Mouse (Mus musculus) neural tube, embryonic 15.5 days (tissue): ENCODE measurements around the gene Slc15a5. TPM values are rescaled to one million over a fixed set of nuclear protein-coding genes. Genes with fewer than 3 reads are reported as not detected.

Source experiments
- ATAC-seq: fragments of 200-750 bp; cut with Nextera tagmentation; 2 replicates; pipeline ENCODE4 v1.8.0; 2017; ENCODE audit warnings: mild to moderate bottlenecking, moderate TSS enrichment, moderate library complexity; ENCODE audit not compliant: low FRiP score
- H3K27ac ChIP-seq: fragments of 300-500 bp; sonication (generic); replicated peaks from 2 replicates; pipeline ENCODE4 v1.5.1; 2015; ENCODE audit warnings: mild to moderate bottlenecking, inconsistent platforms
- H3K27me3 ChIP-seq: fragments of 300-500 bp; sonication (generic); replicated peaks from 2 replicates; pipeline ENCODE4 v1.6.1; 2015; ENCODE audit warnings: inconsistent platforms
- H3K36me3 ChIP-seq: fragments of 300-500 bp; sonication (generic); 2 replicates; pipeline ENCODE4 v1.6.1; 2015; ENCODE audit warnings: inconsistent platforms
- H3K4me1 ChIP-seq: fragments of 300-500 bp; sonication (generic); 2 replicates; pipeline ENCODE4 v1.6.1; 2015; ENCODE audit warnings: inconsistent platforms
- H3K4me2 ChIP-seq: fragments of 300-500 bp; sonication (generic); 2 replicates; pipeline ENCODE4 v1.6.1; 2015; ENCODE audit warnings: inconsistent platforms, mild to moderate bottlenecking, moderate library complexity
- H3K4me3 ChIP-seq: fragments of 300-500 bp; sonication (generic); replicated peaks from 2 replicates; pipeline ENCODE4 v1.5.1; 2015; ENCODE audit warnings: mild to moderate bottlenecking, inconsistent platforms
- H3K9ac ChIP-seq: fragments of 300-500 bp; sonication (generic); replicated peaks from 2 replicates; pipeline ENCODE4 v1.6.1; 2015; ENCODE audit warnings: mild to moderate bottlenecking, inconsistent platforms
- H3K9me3 ChIP-seq: fragments of 300-500 bp; sonication (generic); replicated peaks from 2 replicates; pipeline ENCODE4 v1.6.1; 2016; ENCODE audit warnings: inconsistent platforms
- WGBS: fragments of 180-500 bp; shearing (Covaris S2); methylation state at CpG from one replicate; pipeline ENCODE4 v1.1.7; 2015; ENCODE audit warnings: mixed read lengths; 5-methylcytosine and 5-hydroxymethylcytosine counted together
- polyA plus RNA-seq: library from polyadenylated mRNA; unstranded; fragments of >200 nt; fragmentation: Nextera tagmentation; extraction: Ambion mirVana; gene quantifications from 2 replicates; pipeline ENCODE4 v1.2.1, GENCODE M21; 2015

Slc15a5 gene
- polyA plus RNA-seq, 1 experiment from 2014 or later = 0.15 TPM

DNA sequence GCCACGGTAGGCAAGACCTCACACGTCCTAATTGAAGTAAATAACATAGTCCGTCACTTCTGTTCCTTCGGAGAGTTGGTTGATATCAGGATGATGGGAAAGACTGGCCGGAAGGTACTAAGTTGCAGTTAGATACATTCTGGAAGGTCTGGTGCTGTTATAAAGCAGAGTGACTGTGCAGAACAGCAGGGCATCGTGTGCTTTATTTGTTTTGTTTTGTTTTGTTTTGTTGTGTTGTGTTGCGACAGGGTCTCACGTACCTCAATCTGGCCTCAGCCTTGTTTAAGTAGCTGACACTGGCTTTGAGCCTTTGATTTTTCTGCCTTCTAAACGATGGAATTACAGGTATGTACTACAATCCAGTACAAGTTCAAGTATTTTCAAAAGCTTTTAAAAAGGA, 26.0 kb downstream of the Slc15a5 start:
- no peaks in the 10 kb centered on the region for H3K9me3 ChIP-seq

DNA sequence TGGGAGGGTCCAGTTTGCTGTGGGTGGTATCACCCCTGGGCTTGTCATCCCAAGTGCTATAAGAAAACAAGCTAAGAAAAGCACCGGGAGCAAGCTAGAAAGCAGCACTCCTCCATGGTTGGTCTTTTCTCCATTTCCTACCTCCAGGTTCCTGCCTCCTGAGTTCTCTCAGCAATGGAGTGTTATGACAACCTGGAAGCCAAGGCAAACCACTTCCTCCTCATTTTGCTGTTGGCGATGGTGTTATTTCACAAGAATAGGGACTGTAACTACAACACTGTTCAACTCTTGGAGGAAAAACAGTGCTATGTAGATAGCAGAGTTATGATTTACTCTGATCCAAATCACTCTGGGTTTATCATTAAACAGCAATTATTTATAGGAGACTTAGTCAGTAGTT, 34.4 kb downstream of the Slc15a5 start:
- Histone ChIP-seq H3K27ac (no peak overlapping the region), H3K36me3 (no peaks in the 10 kb centered on the region), H3K9ac (no peak overlapping the region), H3K27me3 (no peaks in the 10 kb centered on the region), H3K4me2 (no peak overlapping the region), H3K4me1 (no peaks in the 10 kb centered on the region), H3K4me3 (no peak overlapping the region), H3K9me3 (no peaks in the 10 kb centered on the region)
- no peak for ATAC-seq
- WGBS = 93% methylated on average over 2 of the region's 2 CpGs

More for the DNA sequence above, 26.0 kb downstream of the Slc15a5 start:
- 90% methylated on average over 9 of the region's 9 CpGs for WGBS
- Histone ChIP-seq H3K4me2 (no peak overlapping the region), H3K9ac (no peak overlapping the region), H3K36me3 (no peaks in the 10 kb centered on the region), H3K4me1 (no peaks in the 10 kb centered on the region), H3K27ac (no peak overlapping the region), H3K4me3 (no peak overlapping the region), H3K27me3 (no peaks in the 10 kb centered on the region)
- ATAC-seq = no peak

- Histone ChIP-seq H3K27me3 (no peaks in the 10 kb centered on the region), H3K27ac (no peak overlapping the region), H3K9ac (no peak overlapping the region), H3K9me3 (no peaks in the 10 kb centered on the region), H3K36me3 (no peaks in the 10 kb centered on the region), H3K4me3 (no peak overlapping the region), H3K4me1 (no peaks in the 10 kb centered on the region), H3K4me2 (no peak overlapping the region)
- ATAC-seq = no peak
- 92% methylated on average over 5 of the region's 5 CpGs for WGBS
Observed at GRCm38 (mm10) chr6:138042891-138043290, 36.8 kb downstream of the Slc15a5 start.

DNA sequence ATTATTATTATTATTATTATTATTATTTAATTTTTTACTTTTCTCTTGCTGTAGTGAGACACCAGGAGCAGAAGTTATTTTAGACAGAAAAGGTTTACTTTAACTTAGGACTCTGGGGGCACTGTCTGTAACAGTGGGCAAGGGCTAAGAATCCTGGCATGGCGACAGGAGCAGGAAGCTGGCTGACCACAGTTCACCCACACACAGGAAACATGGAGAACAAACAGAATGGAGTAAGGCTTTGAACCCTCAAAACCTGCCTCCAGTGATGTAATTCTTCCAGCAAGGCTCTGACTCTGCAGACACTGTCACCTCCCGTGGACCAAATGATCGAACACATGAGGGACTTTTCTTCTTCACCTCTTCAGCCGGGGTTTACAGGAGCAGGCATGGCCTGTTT, 37.9 kb downstream of the Slc15a5 start:
- Histone ChIP-seq H3K4me3 (no peak overlapping the region), H3K27me3 (no peaks in the 10 kb centered on the region), H3K9ac (no peak overlapping the region), H3K9me3 (no peaks in the 10 kb centered on the region; the same call in 1 of the 2 replicates), H3K4me1 (no peaks in the 10 kb centered on the region), H3K4me2 (no peak overlapping the region), H3K27ac (no peak overlapping the region), H3K36me3 (no peaks in the 10 kb centered on the region)
- 88% methylated on average over 4 of the region's 4 CpGs for WGBS
- no peak for ATAC-seq

DNA sequence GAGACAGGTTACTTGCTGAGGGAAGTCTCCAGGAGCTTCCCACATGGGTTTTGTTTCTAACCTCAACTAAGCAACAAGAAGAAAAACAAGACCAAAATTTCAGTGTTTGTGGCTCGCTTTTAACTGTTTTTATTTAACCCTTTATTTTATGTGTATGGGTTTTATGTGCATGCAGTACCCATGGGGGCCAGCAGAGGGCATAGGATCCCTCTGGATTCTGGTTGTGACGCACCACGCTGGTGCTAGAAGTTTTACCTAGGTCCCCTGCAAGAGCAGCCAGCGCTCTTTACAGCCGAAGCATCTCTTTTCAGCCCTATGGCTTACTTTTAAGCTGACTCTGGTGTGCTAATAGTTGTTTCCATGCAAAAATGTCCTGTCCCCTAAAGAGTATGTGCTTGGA, 42.1 kb downstream of the Slc15a5 start:
- no peak overlapping the region for H3K4me3 ChIP-seq
- 87% methylated on average over 5 of the region's 5 CpGs for WGBS
- H3K4me2 ChIP-seq = no peak overlapping the region
- no peak overlapping the region for H3K27ac ChIP-seq
- no peaks in the 10 kb centered on the region; the same call in 1 of the 2 replicates for H3K9me3 ChIP-seq
- H3K4me1 ChIP-seq = no peaks in the 10 kb centered on the region
- H3K27me3 ChIP-seq = no peaks in the 10 kb centered on the region
- H3K9ac ChIP-seq = no peak overlapping the region
- no peaks in the 10 kb centered on the region for H3K36me3 ChIP-seq
- no peak for ATAC-seq

- H3K27me3 ChIP-seq = no peaks in the 10 kb centered on the region
- WGBS = 90% methylated on average over 12 of the region's 12 CpGs
- H3K4me1 ChIP-seq = no peaks in the 10 kb centered on the region
- no peak overlapping the region for H3K4me2 ChIP-seq
- H3K9ac ChIP-seq = no peak overlapping the region
- H3K36me3 ChIP-seq = no peaks in the 10 kb centered on the region
- no peak overlapping the region for H3K27ac ChIP-seq
- ATAC-seq = no peak
- no peaks in the 10 kb centered on the region; the same call in 1 of the 2 replicates for H3K9me3 ChIP-seq
- H3K4me3 ChIP-seq = no peak overlapping the region
Observed at GRCm38 (mm10) chr6:138036891-138037290, 42.8 kb downstream of the Slc15a5 start.

DNA sequence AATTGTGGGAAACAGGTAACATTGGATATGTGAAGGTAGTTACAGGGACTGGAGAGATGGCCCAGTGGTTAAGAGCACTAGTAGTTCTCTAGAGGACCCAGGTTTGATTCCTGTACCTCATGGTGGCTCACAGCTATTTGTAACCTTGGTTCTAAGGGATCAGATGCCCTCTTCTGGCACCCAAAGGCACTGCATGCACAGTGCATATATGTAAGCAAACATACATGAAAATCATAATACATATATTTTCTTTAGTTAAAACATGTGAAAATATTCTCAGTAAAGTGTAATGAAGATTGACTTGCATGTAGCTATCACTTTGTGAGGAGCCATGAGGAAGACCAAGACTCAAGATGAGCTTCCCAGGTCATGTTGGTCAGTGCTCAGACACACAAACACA, 62.8 kb downstream of the Slc15a5 start:
- Histone ChIP-seq H3K4me1 (no peaks in the 10 kb centered on the region), H3K27ac (no peak overlapping the region), H3K4me2 (no peak overlapping the region), H3K36me3 (no peaks in the 10 kb centered on the region), H3K9ac (no peak overlapping the region), H3K4me3 (no peak overlapping the region), H3K9me3 (no peaks in the 10 kb centered on the region), H3K27me3 (no peaks in the 10 kb centered on the region)
- ATAC-seq = no peak

- H3K9me3 ChIP-seq = no peaks in the 10 kb centered on the region
- no peak overlapping the region for H3K4me2 ChIP-seq
- ATAC-seq = no peak
- WGBS = 83% methylated on average over 16 of the region's 16 CpGs
- no peak overlapping the region for H3K4me3 ChIP-seq
- H3K36me3 ChIP-seq = no peaks in the 10 kb centered on the region
- no peaks in the 10 kb centered on the region for H3K27me3 ChIP-seq
- no peak overlapping the region for H3K9ac ChIP-seq
- H3K4me1 ChIP-seq = no peaks in the 10 kb centered on the region
- no peak overlapping the region for H3K27ac ChIP-seq
Observed at GRCm38 (mm10) chr6:138014976-138015674, 64.6 kb downstream of the Slc15a5 start.

- Histone ChIP-seq H3K9ac (no peak overlapping the region), H3K27ac (no peak overlapping the region), H3K4me3 (no peak overlapping the region), H3K4me1 (no peaks in the 10 kb centered on the region), H3K27me3 (no peaks in the 10 kb centered on the region), H3K9me3 (no peaks in the 10 kb centered on the region), H3K4me2 (no peak overlapping the region), H3K36me3 (no peaks in the 10 kb centered on the region)
- no peak for ATAC-seq
- 33% methylated on average over 6 of the region's 6 CpGs for WGBS
Observed at GRCm38 (mm10) chr6:138011955-138012354, 67.8 kb downstream of the Slc15a5 start.

DNA sequence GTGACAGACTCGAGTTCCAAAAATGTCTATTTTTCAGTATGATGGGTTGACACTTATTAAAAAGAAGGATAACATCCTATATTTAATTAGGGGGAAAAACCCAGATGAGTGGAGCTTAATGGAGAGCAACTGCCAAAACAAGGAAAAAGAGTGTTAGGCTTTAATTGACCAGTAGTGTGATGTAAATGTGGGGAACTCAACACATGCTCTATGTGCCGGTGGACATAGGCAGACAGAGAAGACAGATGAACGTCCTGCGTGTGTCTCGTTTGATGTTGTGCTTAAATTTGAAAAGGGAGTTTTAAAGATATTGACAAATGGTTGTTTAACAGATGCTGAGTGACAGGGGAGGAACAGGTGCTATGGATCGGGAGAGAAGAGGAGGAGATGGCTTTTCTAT, 72.0 kb downstream of the Slc15a5 start:
- no peak overlapping the region for H3K4me2 ChIP-seq
- no peak overlapping the region for H3K9ac ChIP-seq

GRCm38 (mm10) chr6:138006525-138007251, 73.0 kb downstream of the Slc15a5 start:
- H3K27ac ChIP-seq = no peak overlapping the region
- H3K36me3 ChIP-seq = no peaks in the 10 kb centered on the region
- ATAC-seq = no peak
- no peak overlapping the region for H3K9ac ChIP-seq
- H3K9me3 ChIP-seq = no peaks in the 10 kb centered on the region
- H3K27me3 ChIP-seq = no peaks in the 10 kb centered on the region
- 80% methylated on average over 27 of the region's 27 CpGs for WGBS
- no peak overlapping the region for H3K4me3 ChIP-seq
- H3K4me2 ChIP-seq = no peak overlapping the region
- no peaks in the 10 kb centered on the region for H3K4me1 ChIP-seq

More for the DNA sequence above, 72.0 kb downstream of the Slc15a5 start:
- no peak overlapping the region for H3K27ac ChIP-seq
- no peaks in the 10 kb centered on the region for H3K9me3 ChIP-seq
- no peaks in the 10 kb centered on the region for H3K4me1 ChIP-seq
- H3K4me3 ChIP-seq = no peak overlapping the region
- H3K36me3 ChIP-seq = no peaks in the 10 kb centered on the region
- no peak for ATAC-seq
- H3K27me3 ChIP-seq = no peaks in the 10 kb centered on the region
- WGBS = 90% methylated on average over 6 of the region's 6 CpGs

DNA sequence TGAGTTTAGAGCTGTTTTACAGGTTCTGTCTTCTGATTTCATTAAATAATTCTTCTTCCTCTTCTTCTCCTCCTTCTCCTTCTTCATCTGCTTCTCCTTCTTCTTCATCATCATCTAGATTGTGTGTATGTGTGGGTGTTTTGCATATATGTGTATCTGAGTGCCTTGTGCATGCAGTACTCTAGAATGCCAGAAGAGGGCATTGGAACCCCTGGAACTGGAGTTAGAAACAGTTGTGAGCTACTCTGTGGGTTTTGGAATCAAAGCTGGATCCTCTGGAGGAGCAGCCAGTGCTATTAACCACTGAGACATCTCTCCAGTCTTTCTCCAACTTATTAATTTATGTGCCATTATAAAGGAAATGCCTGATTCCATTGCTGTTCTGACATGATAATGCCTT, 89.9 kb downstream of the Slc15a5 start:
- Histone ChIP-seq H3K9ac (no peak overlapping the region), H3K4me1 (no peaks in the 10 kb centered on the region), H3K27me3 (no peaks in the 10 kb centered on the region), H3K9me3 (no peaks in the 10 kb centered on the region), H3K27ac (no peak overlapping the region), H3K4me3 (no peak overlapping the region), H3K36me3 (no peaks in the 10 kb centered on the region), H3K4me2 (no peak overlapping the region)
- no peak for ATAC-seq
